Mouse (Mus musculus): Measurements from ENCODE around the gene 2210011C24Rik. TPM values are rescaled to one million over a fixed set of nuclear protein-coding genes. Genes with fewer than 3 reads are reported as not detected.
A peak's percentile ranks its signal among the peaks of the same experiment; 100 is the strongest.

2210011C24Rik gene
- polyA plus RNA-seq, 1 experiment from 2014 or later: 0.68 TPM

GRCm38 (mm10) chr8:83981533-83981932 lies 30.4 kb downstream of the 2210011C24Rik start:
- H3K27ac ChIP-seq: no peak overlapping the region
- no peak overlapping the region for H3K4me2 ChIP-seq
- H3K4me1 ChIP-seq (replicated peaks): peaks cover 34% of the 10 kb centered on the region
- H3K27me3 ChIP-seq: no peaks in the 10 kb centered on the region
- H3K4me3 ChIP-seq: no peak overlapping the region
- no peak overlapping the region for H3K9ac ChIP-seq
- 98% methylated on average over 7 of the region's 7 CpGs for WGBS
- no peak for ATAC-seq (ENCODE audit: low FRiP score)
- peaks cover 63% of the 10 kb centered on the region for H3K36me3 ChIP-seq
- no peaks in the 10 kb centered on the region for H3K9me3 ChIP-seq

DNA sequence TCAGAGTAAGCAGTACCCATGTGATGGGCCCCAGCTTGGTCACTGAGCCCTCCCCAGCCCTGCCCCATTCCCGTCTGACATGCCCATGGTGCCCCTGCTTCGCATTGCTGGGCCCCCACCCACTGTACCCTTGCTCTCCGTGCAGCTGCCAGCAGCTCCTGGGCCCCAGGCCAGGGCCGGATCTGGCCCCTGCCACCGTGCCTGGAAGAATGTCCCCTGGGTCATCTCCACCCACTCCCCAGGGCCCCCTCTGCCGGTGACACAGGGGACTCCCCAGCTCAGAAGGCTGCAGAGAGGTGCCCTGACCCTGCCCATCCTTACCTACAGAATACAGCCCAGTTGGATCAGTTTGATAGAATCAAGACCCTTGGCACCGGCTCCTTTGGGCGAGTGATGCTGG lies 31.1 kb downstream of the 2210011C24Rik start:
- Histone ChIP-seq H3K4me2 (no peak overlapping the region), H3K9me3 (no peaks in the 10 kb centered on the region), H3K27ac (no peak overlapping the region), H3K27me3 (no peaks in the 10 kb centered on the region), H3K4me3 (no peak overlapping the region), H3K4me1 (replicated peaks) (peaks cover 39% of the 10 kb centered on the region), H3K36me3 (peaks cover 57% of the 10 kb centered on the region), H3K9ac (no peak overlapping the region)
- ATAC-seq (ENCODE audit: low FRiP score): no peak
- 81% methylated on average over 8 of the region's 8 CpGs for WGBS

- peak; percentile 14; the same call in 1 of the 2 replicates for ATAC-seq (ENCODE audit: low FRiP score)
- 69% methylated on average over 1 of the region's 1 CpGs for WGBS
- Histone ChIP-seq H3K27me3 (no peaks in the 10 kb centered on the region), H3K9me3 (no peaks in the 10 kb centered on the region), H3K27ac (no peak overlapping the region), H3K4me3 (no peak overlapping the region), H3K9ac (no peak overlapping the region), H3K4me1 (replicated peaks) (peaks cover 39% of the 10 kb centered on the region), H3K4me2 (no peak overlapping the region), H3K36me3 (peaks cover 52% of the 10 kb centered on the region)
Measured at GRCm38 (mm10) chr8:83980250-83980649, 31.7 kb downstream of the 2210011C24Rik start.

DNA sequence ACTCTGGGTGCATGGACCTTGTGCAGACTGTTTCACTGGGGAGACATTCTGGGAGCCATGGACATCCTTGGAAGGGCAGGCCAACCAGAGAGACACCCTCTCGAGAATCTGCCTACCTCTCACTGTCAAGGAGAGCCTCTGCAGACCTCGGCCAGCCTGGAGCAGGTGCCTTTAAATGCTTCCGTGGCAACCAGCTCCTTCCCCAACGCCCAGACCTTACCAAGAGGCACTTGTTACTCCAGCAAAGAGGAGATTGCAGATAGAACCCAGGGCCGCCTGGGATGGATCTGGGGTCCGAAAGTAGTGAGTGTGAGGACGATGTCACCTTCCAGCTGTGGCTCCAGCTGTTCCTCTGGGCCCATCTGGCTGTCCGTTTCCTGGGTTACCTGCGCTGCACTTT lies 33.8 kb downstream of the 2210011C24Rik start:
- Histone ChIP-seq H3K27ac (no peak overlapping the region), H3K9me3 (no peaks in the 10 kb centered on the region), H3K9ac (peak overlapping the region; percentile 46; the same call in 1 of the 2 replicates), H3K4me1 (replicated peaks) (peaks cover 58% of the 10 kb centered on the region), H3K4me3 (no peak overlapping the region), H3K4me2 (peak overlapping the region; percentile 15; the same call in 1 of the 2 replicates), H3K27me3 (no peaks in the 10 kb centered on the region), H3K36me3 (peaks cover 34% of the 10 kb centered on the region)
- no peak for ATAC-seq (ENCODE audit: low FRiP score)
- WGBS: 67% methylated on average over 9 of the region's 9 CpGs

DNA sequence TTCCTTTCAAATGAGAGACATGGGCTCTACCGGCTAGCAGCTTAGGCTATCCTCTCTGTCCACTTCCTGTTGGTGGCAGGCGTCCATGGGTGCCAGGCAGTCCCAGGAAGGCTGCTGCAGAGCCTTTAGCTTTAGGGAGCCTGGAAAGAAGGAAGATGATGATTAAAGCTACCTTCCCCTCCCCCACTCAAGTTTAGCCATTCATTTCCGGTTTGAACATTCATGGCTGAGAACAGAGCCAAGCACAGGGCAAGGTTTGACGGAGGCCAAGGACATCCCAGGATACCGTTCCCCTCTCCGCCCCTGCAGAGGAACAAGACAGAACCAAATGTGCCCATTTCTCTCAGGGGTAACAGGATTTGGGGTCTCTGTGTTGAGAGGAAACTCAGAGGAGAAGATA lies 34.3 kb downstream of the 2210011C24Rik start:
- no peak for ATAC-seq (ENCODE audit: low FRiP score)
- Histone ChIP-seq H3K27me3 (no peaks in the 10 kb centered on the region), H3K9ac (peak overlapping the region; percentile 46), H3K27ac (peak overlapping the region; percentile 18; the same call in 1 of the 2 replicates), H3K4me1 (replicated peaks) (peaks cover 58% of the 10 kb centered on the region), H3K9me3 (no peaks in the 10 kb centered on the region), H3K4me3 (no peak overlapping the region), H3K36me3 (peaks cover 28% of the 10 kb centered on the region), H3K4me2 (peak overlapping the region; percentile 15; the same call in 1 of the 2 replicates)
- 59% methylated on average over 6 of the region's 6 CpGs for WGBS

- peaks cover 60% of the 10 kb centered on the region for H3K4me1 ChIP-seq (replicated peaks)
- no peak overlapping the region for H3K27ac ChIP-seq
- H3K4me3 ChIP-seq: no peak overlapping the region
- 0 out of 2 replicates have a peak overlapping the region, but pooled peaks have one; percentile 15 for H3K4me2 ChIP-seq
- H3K27me3 ChIP-seq: no peaks in the 10 kb centered on the region
- WGBS: 87% methylated on average over 5 of the region's 5 CpGs
- no peak for ATAC-seq (ENCODE audit: low FRiP score)
- H3K9ac ChIP-seq: peak overlapping the region; percentile 46; the same call in 1 of the 2 replicates
- H3K9me3 ChIP-seq: no peaks in the 10 kb centered on the region
- peaks cover 20% of the 10 kb centered on the region for H3K36me3 ChIP-seq
Measured at GRCm38 (mm10) chr8:83976779-83977350, 35.1 kb downstream of the 2210011C24Rik start.

GRCm38 (mm10) chr8:83976101-83976630 lies 35.8 kb downstream of the 2210011C24Rik start:
- H3K4me1 ChIP-seq (replicated peaks): peaks cover 64% of the 10 kb centered on the region
- no peak overlapping the region for H3K27ac ChIP-seq
- H3K27me3 ChIP-seq: no peaks in the 10 kb centered on the region
- 86% methylated on average over 4 of the region's 4 CpGs for WGBS
- H3K4me3 ChIP-seq: no peak overlapping the region
- H3K4me2 ChIP-seq: no peak overlapping the region
- ATAC-seq (ENCODE audit: low FRiP score): no peak
- H3K9me3 ChIP-seq: no peaks in the 10 kb centered on the region
- H3K36me3 ChIP-seq: peaks cover 13% of the 10 kb centered on the region
- H3K9ac ChIP-seq: no peak overlapping the region

GRCm38 (mm10) chr8:83974521-83974920 lies 37.5 kb downstream of the 2210011C24Rik start:
- Histone ChIP-seq H3K9ac (peak overlapping the region; percentile 96; the same call in 1 of the 2 replicates), H3K4me1 (replicated peaks) (peaks cover 53% of the 10 kb centered on the region)

DNA sequence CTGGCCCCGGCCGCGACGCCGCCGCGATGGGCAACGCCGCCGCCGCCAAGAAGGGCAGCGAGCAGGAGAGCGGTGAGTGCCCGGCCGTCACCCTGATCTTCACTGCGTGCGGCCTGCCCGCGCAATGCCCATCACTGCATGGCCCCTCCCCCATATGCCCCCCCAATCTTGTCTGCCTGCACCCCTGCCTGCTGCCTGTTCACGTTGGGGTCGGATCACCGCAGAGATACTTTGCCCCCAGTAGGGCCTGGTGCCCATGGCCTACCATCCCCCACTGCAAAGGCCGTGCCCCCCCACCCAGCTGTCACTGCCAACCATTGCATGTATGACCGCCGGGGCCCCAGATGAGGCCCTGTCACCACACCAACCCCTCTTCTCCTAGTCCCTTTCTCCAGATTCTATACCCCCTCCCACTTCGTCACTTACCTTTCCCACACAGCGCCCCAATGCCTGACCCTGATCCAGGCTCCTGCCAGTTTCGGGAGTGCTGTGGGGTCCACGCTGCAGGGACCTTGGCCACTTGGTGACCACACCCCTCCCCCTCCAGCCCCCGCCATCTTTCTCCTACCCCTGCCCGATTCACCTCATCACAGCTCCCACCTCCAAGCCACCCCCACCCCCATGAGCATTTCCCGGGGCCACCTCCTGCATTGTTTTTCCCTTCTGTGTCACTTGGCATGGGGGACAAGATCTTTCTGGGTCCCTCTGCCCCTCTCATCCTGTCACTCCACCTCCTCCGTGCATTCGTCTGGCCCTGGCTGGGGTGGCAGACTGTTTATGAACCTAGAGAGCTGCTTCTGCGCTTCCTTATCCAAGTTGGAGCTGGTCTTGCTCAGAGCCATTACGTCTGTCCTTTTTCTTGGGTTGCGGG lies 38.6 kb downstream of the 2210011C24Rik start:
- peak; percentile 46 for ATAC-seq (ENCODE audit: low FRiP score)
- Histone ChIP-seq H3K9ac (peak overlapping the region; percentile 96), H3K9me3 (no peaks in the 10 kb centered on the region), H3K4me3 (peak overlapping the region; percentile 95), H3K36me3 (no peaks in the 10 kb centered on the region), H3K4me2 (peak overlapping the region; percentile 97), H3K27me3 (no peaks in the 10 kb centered on the region), H3K4me1 (replicated peaks) (peaks cover 49% of the 10 kb centered on the region), H3K27ac (peak overlapping the region; percentile 88)
- WGBS: 3% methylated on average over 37 of the region's 37 CpGs

More at GRCm38 (mm10) chr8:83974521-83974920, 37.5 kb downstream of the 2210011C24Rik start:
- Histone ChIP-seq H3K27me3 (no peaks in the 10 kb centered on the region), H3K27ac (no peak overlapping the region), H3K9me3 (no peaks in the 10 kb centered on the region), H3K4me3 (peak overlapping the region; percentile 95), H3K4me2 (peak overlapping the region; percentile 97), H3K36me3 (no peaks in the 10 kb centered on the region)
- WGBS: 83% methylated on average over 4 of the region's 4 CpGs
- ATAC-seq (ENCODE audit: low FRiP score): no peak

DNA sequence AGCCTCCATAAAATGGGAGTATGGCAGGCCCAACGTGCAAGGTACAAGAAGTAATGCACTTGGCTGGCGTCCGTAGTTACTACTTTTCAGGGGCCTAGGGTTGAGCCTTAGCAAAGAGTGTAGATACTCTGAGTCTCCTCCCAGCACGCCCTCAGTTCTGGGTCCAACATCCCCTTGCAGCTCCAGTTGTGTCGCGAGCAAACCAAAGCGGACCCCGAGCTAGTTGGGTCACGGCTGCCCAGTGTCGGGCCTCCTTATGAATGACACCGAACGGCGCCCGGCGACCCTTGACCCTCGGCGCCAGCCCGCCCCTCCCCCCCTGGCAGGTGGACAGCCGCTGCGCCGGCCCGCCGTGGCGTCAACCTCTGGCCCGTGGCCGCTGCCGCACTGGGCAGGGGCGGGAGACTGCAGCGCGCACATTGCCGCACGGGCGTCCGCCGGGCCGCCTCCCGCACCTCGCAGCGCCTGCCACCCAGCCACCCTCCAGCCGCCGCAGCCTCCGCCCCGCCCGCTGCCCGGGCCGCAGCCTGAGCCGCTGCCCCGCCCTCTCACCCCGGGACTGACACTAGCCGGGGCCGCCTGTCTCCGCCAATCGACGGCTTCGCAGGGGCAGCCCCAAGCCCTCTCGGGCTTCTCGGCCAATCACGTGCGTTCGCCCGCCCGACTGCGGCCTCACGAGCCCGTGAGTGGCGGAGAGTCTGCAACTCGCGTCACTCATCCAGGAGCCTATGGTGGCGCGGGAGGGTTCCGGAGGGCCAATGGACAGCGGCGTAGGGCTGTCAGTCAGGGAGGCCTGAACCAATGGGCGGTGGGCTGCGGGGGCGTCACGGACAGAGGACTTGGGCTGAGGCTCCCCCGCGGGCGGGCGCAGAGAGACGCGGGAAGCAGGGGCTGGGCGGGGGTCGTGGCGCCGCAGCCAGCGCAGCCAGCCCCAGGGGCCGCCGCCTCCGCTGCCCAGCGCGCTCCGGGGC lies 39.5 kb downstream of the 2210011C24Rik start, which contains the start of gene Prkaca:
Gene Prkaca, plus strand, starts transcription at position 844 of the 971 bp plus-strand sequence.
- peak; percentile 100 for ATAC-seq (ENCODE audit: low FRiP score)
- under 1% methylated on average over 59 of the region's 94 CpGs for WGBS
- Histone ChIP-seq H3K27me3 (no peaks in the 10 kb centered on the region), H3K27ac (peak within 1 kb of the TSS; percentile 89), H3K4me2 (peak within 1 kb of the TSS; percentile 97), H3K9ac (peak within 1 kb of the TSS; percentile 96), H3K36me3 (no peaks in the 10 kb centered on the region), H3K9me3 (no peaks in the 10 kb centered on the region), H3K4me3 (peak within 1 kb of the TSS; percentile 95), H3K4me1 (replicated peaks) (peaks cover 39% of the 10 kb centered on the region)

GRCm38 (mm10) chr8:83971661-83972060 lies 40.3 kb downstream of the 2210011C24Rik start:
- peak overlapping the region; percentile 89; the same call in 1 of the 2 replicates for H3K27ac ChIP-seq
- H3K4me2 ChIP-seq: peak overlapping the region; percentile 76
- no peaks in the 10 kb centered on the region for H3K9me3 ChIP-seq
- no peak for ATAC-seq (ENCODE audit: low FRiP score)
- WGBS: 73% methylated on average over 6 of the region's 6 CpGs
- H3K27me3 ChIP-seq: no peaks in the 10 kb centered on the region
- no peaks in the 10 kb centered on the region for H3K36me3 ChIP-seq
- H3K9ac ChIP-seq: peak overlapping the region; percentile 88
- H3K4me3 ChIP-seq: peak overlapping the region; percentile 95
- peaks cover 31% of the 10 kb centered on the region for H3K4me1 ChIP-seq (replicated peaks)

Measured in hindbrain, embryonic 13.5 days (tissue).